In the genomic region with DNA sequence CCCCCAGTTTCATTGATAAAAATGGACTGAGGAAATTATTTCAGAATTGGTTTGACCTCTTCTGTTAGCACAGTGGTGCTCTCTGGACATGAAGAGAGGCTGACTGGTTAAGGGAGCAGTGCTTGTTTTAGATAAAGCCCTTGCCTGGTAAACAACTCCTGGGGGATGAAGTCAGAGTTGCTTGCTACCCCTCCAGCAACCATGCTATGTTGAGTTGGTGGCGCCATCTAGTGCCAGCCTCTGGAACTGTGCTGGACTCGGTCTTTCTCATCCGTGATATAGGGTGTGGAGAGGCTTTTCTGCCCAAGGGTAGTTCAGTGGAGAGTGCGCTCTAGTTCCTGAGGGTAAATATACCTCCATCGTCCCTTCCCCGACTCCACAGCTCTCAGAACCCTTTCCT, we compare ENCODE assay signal across 8 mouse cellular contexts. TPM values are rescaled to one million over a fixed set of nuclear protein-coding genes. Genes with fewer than 3 reads are reported as not detected.
DNase-seq lines count a peak whose midpoint lies in the region; TF ChIP-seq lines count a peak whose summit lies in the region.

No protein-coding gene starts in this region.

- H3K36me3 ChIP-seq in CH12.LX (replicated peaks in 1 of 2; ENCODE audit: control insufficient read depth in 1 of 2, insufficient read depth in 1 of 2, low read length in 1 of 2) = no peaks in the 10 kb centered on the region
- no peaks in the 10 kb centered on the region for H3K36me3 ChIP-seq in heart, adult 2 months (ENCODE audit: control insufficient read depth, insufficient read depth, low read length)
- no peaks in the 10 kb centered on the region for H3K36me3 ChIP-seq in small intestine, adult 2 months (ENCODE audit: control insufficient read depth, insufficient read depth, low read length)

- TF ChIP-seq EP300 in CH12.LX (IDR thresholded peaks at IDR 0.05; ENCODE audit: low read length) = no peak
- TF ChIP-seq EP300 in heart, adult 2 months (IDR thresholded peaks at IDR 0.05; ENCODE audit: insufficient read depth, low read depth, low read length) = peak; percentile 79

- 42% methylated on average over 6 of the region's 6 CpGs for WGBS in heart, adult 2 months
- 24% methylated on average over 6 of the region's 6 CpGs for WGBS in small intestine, adult 2 months

- peaks cover 14 to 35% of the 10 kb centered on the region in 2 experiments for H3K4me1 ChIP-seq in CH12.LX (ENCODE audit: control insufficient read depth in 1 of 2, insufficient read depth in 2 of 2)
- H3K4me1 ChIP-seq in cortical plate, adult 2 months (ENCODE audit: control insufficient read depth, insufficient read depth, low read length) = peaks cover 9% of the 10 kb centered on the region; the same call in 1 of the 2 replicates
- H3K4me1 ChIP-seq in heart, adult 2 months (ENCODE audit: control insufficient read depth, insufficient read depth, low read length) = peaks cover 17% of the 10 kb centered on the region
- H3K4me1 ChIP-seq in small intestine, adult 2 months (ENCODE audit: control insufficient read depth, insufficient read depth, insufficient read length, low read length) = peaks cover 25% of the 10 kb centered on the region; the same call in 1 of the 2 replicates

- peaks cover 5% of the 10 kb centered on the region for H3K27me3 ChIP-seq in CH12.LX (replicated peaks)
- no peaks in the 10 kb centered on the region for H3K27me3 ChIP-seq in heart, adult 2 months (ENCODE audit: control insufficient read depth, insufficient read depth, low read length)
- H3K27me3 ChIP-seq in small intestine, adult 2 months (ENCODE audit: control insufficient read depth, insufficient read depth, low read length) = no peaks in the 10 kb centered on the region

- peak; percentile 83 for TF ChIP-seq RAD21 in CH12.LX (IDR thresholded peaks at IDR 0.05; ENCODE audit: low read depth, low read length)

- peak overlapping the region; percentile 95; the same call in 1 of the 2 replicates for H3K4me2 ChIP-seq in CH12.LX (ENCODE audit: insufficient read depth, low read depth, poor library complexity, severe bottlenecking)

- in situ Hi-C loops in CH12.LX (cut with MboI; ENCODE audit: low pct_ligation_motif_present, low pct_unique_long_range_greater_than_20kb, low sequenced_read_pairs) = loop anchor here (10.0 kb wide), 1 partner anchor 193 kb away; no protein-coding TSS in a partner anchor

- no peak overlapping the region for H3K27ac ChIP-seq in CH12.LX (ENCODE audit: insufficient read depth, low read depth)
- H3K27ac ChIP-seq in cortical plate, adult 2 months (ENCODE audit: insufficient read depth, low read length) = no peak overlapping the region
- no peak overlapping the region for H3K27ac ChIP-seq in heart, adult 2 months
- peak overlapping the region; percentile 24; the same call in 1 of the 2 replicates for H3K27ac ChIP-seq in layer of hippocampus, adult 2 months
- H3K27ac ChIP-seq in small intestine, adult 2 months (ENCODE audit: insufficient read depth, low read depth, low read length) = no peak overlapping the region

- H3K9ac ChIP-seq in CH12.LX (ENCODE audit: insufficient read depth, low read depth) = no peak overlapping the region
- H3K9ac ChIP-seq in heart, adult 2 months (ENCODE audit: low read depth, low read length) = no peak overlapping the region

- dilution Hi-C loops in CH12.LX (cut with MboI; ENCODE audit: extremely low pct_ligation_motif_present, extremely low pct_unique_long_range_greater_than_20kb, low sequenced_read_pairs) = no loop called here

- H3K9me3 ChIP-seq in CH12.LX (replicated peaks; ENCODE audit: low read length) = no peaks in the 10 kb centered on the region

- TF ChIP-seq POLR2A in CH12.LX (IDR thresholded peaks at IDR 0.05; ENCODE audit: low read depth, low read length) = no peak
- TF ChIP-seq POLR2A in cortical plate, adult 2 months (IDR thresholded peaks at IDR 0.05; ENCODE audit: extremely low read depth, insufficient read depth, low read length) = no peak
- no peak for TF ChIP-seq POLR2A in heart, adult 2 months (IDR thresholded peaks at IDR 0.05; ENCODE audit: insufficient read depth, low read depth, low read length)
- TF ChIP-seq POLR2A in small intestine, adult 2 months (IDR thresholded peaks at IDR 0.05; ENCODE audit: low read depth, low read length) = no peak

- H3K79me2 ChIP-seq in CH12.LX (replicated peaks; ENCODE audit: control insufficient read depth, extremely low read depth, insufficient read depth, poor library complexity, severe bottlenecking) = no peaks in the 10 kb centered on the region
- H3K79me2 ChIP-seq in heart, adult 2 months (replicated peaks; ENCODE audit: control insufficient read depth, insufficient read depth, low read length) = no peaks in the 10 kb centered on the region; the same call in 1 of the 2 replicates

- peak overlapping the region in 1 of 3 experiments; percentile 32 for H3K4me3 ChIP-seq in CH12.LX (replicated peaks in 1 of 3; ENCODE audit: low read depth in 2 of 3, low read length in 2 of 3, poor library complexity in 1 of 3)
- no peak overlapping the region for H3K4me3 ChIP-seq in cortical plate, adult 2 months (ENCODE audit: insufficient read depth, low read length)
- no peak overlapping the region for H3K4me3 ChIP-seq in heart, adult 2 months
- H3K4me3 ChIP-seq in layer of hippocampus, adult 2 months = no peak overlapping the region
- no peak overlapping the region for H3K4me3 ChIP-seq in small intestine, adult 2 months (ENCODE audit: low read depth, low read length)

- intact Hi-C loops in heart, adult 2 months (cut with DNase I) = loop anchor here (1.0 to 2.0 kb wide), 2 partner anchors 95 to 193 kb away; no protein-coding TSS in a partner anchor

- peak; percentile 86 to 97 for TF ChIP-seq CTCF in CH12.LX (conservative IDR thresholded peaks at IDR 0.05 in 1 of 2, IDR thresholded peaks at IDR 0.05 in 1 of 2; ENCODE audit: low read depth in 2 of 2, low read length in 2 of 2)
- TF ChIP-seq CTCF in cortical plate, adult 2 months (IDR thresholded peaks at IDR 0.05; ENCODE audit: extremely low read depth, insufficient read depth, low read length) = peak; percentile 86
- peak; percentile 94 for TF ChIP-seq CTCF in heart, adult 2 months (IDR thresholded peaks at IDR 0.05)
- TF ChIP-seq CTCF in layer of hippocampus, adult 2 months (conservative IDR thresholded peaks at IDR 0.05) = peak; percentile 93
- TF ChIP-seq CTCF in small intestine, adult 2 months (IDR thresholded peaks at IDR 0.05; ENCODE audit: extremely low read depth, insufficient read length, insufficient replicate concordance, low read depth, low read length) = peak; percentile 90; the same call in 1 of the 2 replicates

- DNase-seq in CH12.LX (ENCODE audit: extremely low read depth) = peak; percentile 89
- DNase-seq in adrenal gland, adult (ENCODE audit: inconsistent age in 2 of 2, low spot score in 1 of 2) = peak; percentile 72 to 93
- peak; percentile 83 to 92 for DNase-seq in heart, adult 2 months
- peak; percentile 60 to 81 for DNase-seq in layer of hippocampus, adult 2 months (ENCODE audit: low spot score in 2 of 2)
- peak; percentile 92 for DNase-seq in lung, postnatal 14 days
- DNase-seq in yolk sac, embryonic 10.5 days (ENCODE audit: low spot score) = peak; percentile 84

TF ChIP-seq in CH12.LX, 34 proteins besides CTCF, POLR2A, EP300 and RAD21:
- TF ChIP-seq SMC3 (IDR thresholded peaks at IDR 0.05; ENCODE audit: low read depth, low read length) (peak; percentile 80), ZKSCAN1 (IDR thresholded peaks at IDR 0.05; ENCODE audit: borderline replicate concordance, low read depth, low read length) (no peak), IRF4 (IDR thresholded peaks at IDR 0.05; ENCODE audit: low read depth, low read length) (0 out of 2 replicates have a peak, but pooled peaks have one; percentile 53), ZMIZ1 (IDR thresholded peaks at IDR 0.05; ENCODE audit: low read depth, low read length) (no peak), SIN3A (IDR thresholded peaks at IDR 0.05; ENCODE audit: low read length) (no peak), TCF12 (IDR thresholded peaks at IDR 0.05; ENCODE audit: low read depth, low read length) (no peak), RCOR1 (conservative IDR thresholded peaks at IDR 0.05; ENCODE audit: low read depth, low read length) (no peak), ZC3H11A (IDR thresholded peaks at IDR 0.05; ENCODE audit: low read depth, low read length) (peak; percentile 9; the same call in 1 of the 2 replicates), HCFC1 (IDR thresholded peaks at IDR 0.05; ENCODE audit: low read depth, low read length) (no peak), MAZ (IDR thresholded peaks at IDR 0.05; ENCODE audit: low read depth, low read length) (no peak), NELFE (IDR thresholded peaks at IDR 0.05; ENCODE audit: low read depth, low read length) (no peak; the same call in 1 of the 2 replicates), MYC (IDR thresholded peaks at IDR 0.05; ENCODE audit: low read depth, low read length) (0 out of 2 replicates have a peak, but pooled peaks have one; percentile 34), ZNF384 (IDR thresholded peaks at IDR 0.05; ENCODE audit: low read depth, low read length) (no peak), BHLHE40 (IDR thresholded peaks at IDR 0.05; ENCODE audit: low read depth, low read length) (no peak), E2F4 (IDR thresholded peaks at IDR 0.05; ENCODE audit: insufficient replicate concordance, low read depth, low read length) (no peak), USF2 (conservative IDR thresholded peaks at IDR 0.05; ENCODE audit: low read depth, low read length) (no peak), KAT2A (IDR thresholded peaks at IDR 0.05; ENCODE audit: insufficient replicate concordance, low read length) (no peak)

RNA-seq across cellular contexts. Expression of gene Bach2, which starts 9.6 kb away (rescaled TPM):
- 0.29 TPM in 1 of 2 replicates, not detected in the other for total RNA-seq in CH12.LX (2012; rRNA removed)
- total RNA-seq in CH12.LX (2014; rRNA removed) = 0.03 TPM in 1 of 2 replicates, not detected in the other
- polyA plus RNA-seq in CH12.LX (2012; ENCODE audit: insufficient read length, low read depth) = 0.11 and 0.27 TPM in 2 replicates
- 5.4 and 5.6 TPM in 2 replicates for polyA plus RNA-seq in cortical plate, adult 2 months (2012; rRNA removed)
- 1 to 10 TPM; 3.9 to 4.2 TPM for total RNA-seq in heart, adult 2 months (2021)
- polyA plus RNA-seq in heart, adult 2 months (2012; rRNA removed) = 2.4 and 4.7 TPM in 2 replicates
- 10 to 100 TPM; 11.1 to 15.6 TPM for total RNA-seq in layer of hippocampus, adult 2 months (2021)
- polyA plus RNA-seq in small intestine, adult 2 months (2012; rRNA removed) = 0.50 and 3.5 TPM in 2 replicates
